Mouse (Mus musculus): Measurements from ENCODE around the gene Oxsm.

Oxsm gene

DNA sequence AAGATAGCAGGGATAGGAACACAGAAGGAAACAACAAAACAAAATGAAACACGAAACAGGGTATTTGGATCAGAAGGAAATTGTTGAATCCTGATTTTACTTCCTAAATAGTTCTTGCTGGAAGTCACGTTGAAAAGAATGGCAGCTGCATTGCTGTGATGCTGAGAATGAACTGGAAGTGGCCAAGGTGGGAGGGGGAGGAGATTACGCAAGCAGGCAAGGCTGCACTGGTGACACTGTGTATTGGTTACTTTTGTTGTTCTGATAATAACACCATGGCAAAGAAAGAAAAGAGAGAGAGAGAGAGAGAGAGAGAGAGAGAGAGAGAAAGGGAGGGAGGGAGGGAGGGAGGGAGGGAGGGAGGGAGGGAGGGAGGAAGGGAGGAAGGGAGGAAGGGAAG is 13.1 kb downstream of the Oxsm start:
- no peak for DNase-seq

DNA sequence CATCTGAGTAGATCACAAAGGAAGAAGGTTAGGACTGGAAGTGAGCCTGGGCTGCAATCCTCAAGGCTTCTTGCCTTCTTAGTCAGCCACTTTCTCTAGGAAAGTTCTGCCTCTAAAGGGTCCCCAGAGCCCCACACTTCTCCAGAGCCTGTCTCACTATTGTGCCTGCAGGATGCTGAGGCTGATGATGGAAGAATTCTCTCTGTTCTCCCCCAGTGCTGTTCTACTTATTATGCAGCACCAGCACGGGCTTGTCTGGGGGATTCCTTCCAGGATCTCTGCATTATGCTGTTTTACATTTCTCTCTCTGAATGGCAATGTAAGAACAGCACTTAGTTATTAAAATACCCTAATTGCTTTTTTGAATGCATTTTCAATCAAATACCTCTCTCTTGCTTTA is 16.1 kb downstream of the Oxsm start:
- DNase-seq, result no peak

DNA sequence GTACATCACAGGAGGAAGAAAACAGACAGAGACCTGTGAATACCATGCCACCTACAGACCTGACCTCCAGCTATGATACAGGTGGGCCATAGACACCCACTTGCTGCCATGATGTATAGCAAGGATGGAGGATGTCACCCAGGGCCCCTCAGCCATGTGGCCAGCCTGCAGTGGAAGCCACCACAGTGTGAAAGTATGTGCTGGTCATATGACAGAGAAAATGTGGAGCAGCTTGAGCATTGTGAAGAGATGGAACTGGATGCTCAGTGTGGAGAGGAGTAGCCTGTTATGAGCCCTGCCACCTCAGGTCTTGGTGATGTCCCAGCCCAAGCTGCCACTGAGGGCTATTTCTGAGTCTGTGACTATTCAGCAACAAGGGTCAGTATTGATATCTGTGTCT is 19.0 kb downstream of the Oxsm start:
- DNase-seq, result no peak

DNA sequence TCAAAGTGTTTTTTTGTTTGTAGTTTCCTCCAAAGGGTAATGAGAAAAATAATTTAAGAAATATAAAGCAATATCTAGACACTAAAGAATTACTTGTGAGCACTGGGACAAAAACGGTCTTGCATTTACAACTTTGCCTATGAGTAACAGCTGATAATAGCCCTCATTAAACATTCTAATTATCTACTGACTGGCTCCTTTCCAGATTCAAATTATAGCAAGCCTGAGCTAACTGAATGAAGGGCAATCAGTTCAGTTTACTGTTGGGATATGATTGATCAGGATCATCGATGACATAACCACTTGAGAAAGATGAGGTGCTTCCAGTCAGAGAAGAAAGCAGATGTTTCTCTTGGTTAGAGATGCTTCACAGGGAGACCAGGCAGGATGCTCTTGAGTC is 20.2 kb downstream of the Oxsm start:
- no peak for DNase-seq

DNA sequence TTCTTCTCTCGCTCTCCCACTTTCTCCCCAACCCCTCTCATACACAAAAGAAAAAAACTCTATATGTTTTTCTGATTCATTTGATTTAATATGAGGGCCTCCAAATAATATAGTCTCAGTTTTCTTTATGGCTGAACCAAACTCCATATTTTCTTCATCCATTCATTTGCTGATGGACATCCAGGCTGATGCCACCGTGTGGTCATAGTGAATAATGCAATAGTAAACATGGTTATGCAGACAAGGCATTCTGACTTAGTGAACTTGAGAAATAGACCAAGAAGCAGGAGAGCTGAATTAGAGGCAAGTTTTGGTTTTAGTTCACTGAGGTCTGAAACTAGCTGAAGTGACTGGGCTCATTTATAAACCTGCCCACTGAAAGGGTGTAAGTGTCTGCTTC is 30.6 kb downstream of the Oxsm start:
- no peak for DNase-seq

DNA sequence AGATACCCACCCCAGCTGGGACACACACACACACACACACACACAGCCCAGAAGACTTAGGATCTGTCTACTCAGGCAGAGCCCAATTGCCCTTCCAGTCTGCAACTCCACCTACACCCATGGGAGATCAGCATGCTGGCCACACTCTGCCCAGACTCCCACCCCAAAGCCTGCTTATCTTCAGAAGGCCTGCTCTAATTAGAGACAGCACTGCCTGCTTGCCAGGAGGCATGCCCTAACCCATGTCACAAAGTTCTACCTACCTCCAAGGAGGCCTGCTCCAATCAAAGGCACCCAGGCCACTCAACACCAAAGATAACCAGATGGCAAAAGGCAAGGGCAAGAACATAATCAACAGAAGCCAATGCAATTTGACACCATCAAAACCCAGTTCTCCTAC is 41.9 kb downstream of the Oxsm start:
- no peak for DNase-seq

DNA sequence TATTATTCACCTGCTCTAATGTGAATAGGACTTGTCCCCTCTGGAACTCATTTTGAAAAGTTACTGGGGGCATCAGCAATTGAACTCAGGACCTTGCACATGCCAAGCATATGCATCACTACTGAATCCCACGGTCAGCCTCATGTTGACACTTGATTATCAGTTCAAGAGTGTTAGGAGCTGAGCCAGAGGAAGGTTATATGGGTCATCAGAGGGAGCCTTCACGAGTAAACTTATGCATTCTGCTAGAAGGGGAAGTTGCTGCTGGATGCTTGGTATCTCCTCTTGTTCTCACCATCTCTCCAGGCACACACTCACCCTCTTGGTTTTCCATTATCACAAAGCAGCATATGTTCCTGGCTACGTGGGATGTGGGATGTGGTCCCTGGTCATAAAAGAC is 47.9 kb downstream of the Oxsm start:
- no peak for DNase-seq

DNA sequence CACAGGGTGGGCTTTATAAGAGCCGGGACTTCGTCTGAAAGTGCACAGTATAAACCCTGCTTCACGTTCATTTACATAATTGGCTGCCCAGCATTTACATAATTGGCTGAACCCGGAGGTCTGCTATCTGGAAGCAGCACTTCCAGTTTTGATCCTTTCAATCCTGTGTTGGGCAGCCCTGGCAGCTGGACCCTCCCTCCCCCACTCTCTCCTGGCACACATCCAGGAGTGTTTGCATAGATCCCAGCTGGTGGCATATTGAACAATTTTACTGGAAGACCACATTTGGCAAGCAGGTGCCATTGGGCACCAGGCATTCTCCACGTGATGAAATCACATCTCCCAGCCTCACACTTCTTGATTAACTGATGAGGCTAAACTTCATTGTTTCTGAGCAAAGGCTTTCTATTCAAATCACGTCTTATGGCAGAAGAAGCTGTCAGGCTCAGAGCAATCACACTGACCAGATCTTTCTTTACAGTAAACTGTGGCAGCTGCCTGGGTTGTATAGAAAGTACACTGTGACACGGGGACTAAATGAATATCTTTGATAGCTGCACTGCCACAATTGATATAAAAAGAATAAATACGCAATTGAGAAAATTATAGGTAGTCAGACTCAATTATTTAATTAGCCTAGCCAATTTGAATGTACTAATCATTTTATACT is 48.5 kb downstream of the Oxsm start:
- DNase-seq, result peak; percentile 37

DNA sequence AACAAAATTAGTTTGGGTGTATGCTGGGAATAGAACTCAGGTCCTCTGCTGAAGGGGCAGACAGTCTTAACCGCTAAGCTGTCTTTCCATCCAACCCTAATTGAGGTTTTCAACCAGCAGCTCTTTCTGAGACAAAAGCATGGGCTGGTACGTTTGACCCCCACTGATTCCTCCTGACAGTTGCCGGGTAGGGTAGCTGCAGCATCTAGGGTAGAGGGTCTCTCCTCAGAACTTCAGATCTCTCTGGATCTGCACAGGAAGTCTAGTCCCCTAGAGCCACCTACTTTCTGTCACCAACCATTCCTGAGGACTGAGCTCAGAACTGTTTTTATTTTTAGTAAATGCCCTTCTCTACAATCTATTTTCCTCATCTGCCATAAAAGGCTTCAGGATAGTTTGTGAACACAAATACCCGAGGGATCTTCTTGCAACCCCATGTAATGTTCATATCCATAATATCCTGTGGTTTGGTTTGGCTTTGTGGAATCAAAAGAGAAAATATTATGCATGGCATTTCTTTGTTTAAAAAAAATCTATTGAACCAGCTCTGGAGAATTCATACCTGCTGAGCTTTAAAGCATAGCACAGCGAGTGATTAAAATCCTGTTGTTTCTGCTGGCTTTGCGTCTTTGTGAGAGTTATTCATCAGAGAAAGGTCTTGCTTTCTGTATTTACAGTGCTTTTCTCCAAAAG is 49.2 kb downstream of the Oxsm start:
- no peak for DNase-seq

DNA sequence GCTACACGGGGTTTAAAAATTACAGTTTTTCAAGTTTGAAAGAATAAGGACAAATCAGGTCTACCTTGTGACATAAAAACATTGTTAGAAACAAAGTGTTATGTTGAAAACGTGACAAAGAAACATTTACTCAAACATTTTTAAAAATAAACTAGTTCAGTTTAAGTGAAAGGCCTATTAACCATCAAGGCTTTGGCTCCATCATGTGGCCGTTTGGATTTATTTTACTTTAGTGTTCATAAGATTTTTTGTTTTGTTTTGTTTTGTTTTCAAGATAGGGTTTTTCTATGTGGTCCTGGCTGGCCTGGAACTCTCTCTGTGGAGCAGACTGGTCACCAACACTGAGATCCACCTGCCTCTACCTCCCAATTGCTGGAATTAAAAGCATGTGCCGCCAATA is 53.1 kb downstream of the Oxsm start:
- no peak for DNase-seq

DNA sequence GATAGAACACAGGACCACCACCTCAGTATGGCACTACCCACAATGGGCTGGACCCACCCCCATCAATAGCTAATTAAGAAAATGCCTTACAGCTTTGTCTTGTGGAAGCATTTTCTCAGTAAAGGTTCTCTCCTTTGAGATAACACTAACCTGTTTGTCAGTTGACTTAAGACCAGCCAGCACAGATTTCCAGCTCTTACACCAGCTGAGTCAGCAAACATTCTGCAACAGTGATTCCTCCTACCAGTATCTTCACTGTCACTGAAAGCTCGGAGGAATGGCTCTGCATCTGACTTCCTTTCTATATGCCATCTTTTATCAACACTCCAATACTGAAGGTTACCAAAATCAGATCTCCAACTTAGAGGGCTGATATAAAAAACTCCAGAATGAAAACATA is 54.1 kb downstream of the Oxsm start:
- no peak for DNase-seq

DNA sequence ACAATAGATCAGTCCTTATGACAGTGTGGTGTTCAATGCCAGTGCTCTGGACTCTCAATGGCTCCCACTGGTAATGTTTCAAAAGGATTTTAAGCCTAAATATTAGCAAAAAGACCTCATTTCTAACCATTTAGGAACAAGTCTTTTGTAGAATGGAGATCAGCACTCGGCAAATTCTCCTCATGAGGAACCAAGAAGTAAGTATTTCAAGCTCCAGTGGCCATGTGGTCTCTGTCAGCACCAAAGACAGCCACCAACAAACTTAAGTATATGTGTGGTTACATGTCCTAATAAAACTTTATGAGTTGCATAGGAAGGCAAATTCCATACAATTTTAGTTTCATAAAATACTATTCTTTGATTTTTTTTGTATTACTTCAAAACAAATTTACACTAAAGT is 55.5 kb downstream of the Oxsm start:
- DNase-seq, result no peak

DNA sequence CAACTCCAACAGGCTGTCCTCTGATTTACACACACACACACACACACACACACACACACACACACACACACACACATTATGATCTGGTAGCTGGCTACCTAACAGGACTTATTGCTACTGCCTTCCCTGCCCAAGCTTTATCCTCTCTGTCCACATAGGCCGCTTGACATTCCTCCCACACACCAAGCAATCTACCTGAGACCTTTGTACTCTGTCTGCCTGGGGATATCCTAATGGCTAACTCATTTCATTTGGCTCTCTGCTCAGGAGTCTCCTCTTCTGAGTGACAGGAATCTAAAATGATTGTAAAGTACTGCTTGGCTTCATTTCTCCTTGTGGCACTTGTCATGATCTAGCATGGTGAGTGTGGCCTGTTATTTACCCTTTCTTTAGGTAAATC is 60.5 kb downstream of the Oxsm start:
- peak; percentile 20 for DNase-seq
